Mouse (Mus musculus) spleen, postnatal 10 days (tissue): ENCODE results near the gene Ephx4.

ENCODE experiments used
- DNase-seq, 2 experiments: peaks; one replicate each; pipeline ENCODE4 v3.0.0; 2021 to 2022; ENCODE audit warnings: low spot score in 2 of 2

Gene Ephx4

DNA sequence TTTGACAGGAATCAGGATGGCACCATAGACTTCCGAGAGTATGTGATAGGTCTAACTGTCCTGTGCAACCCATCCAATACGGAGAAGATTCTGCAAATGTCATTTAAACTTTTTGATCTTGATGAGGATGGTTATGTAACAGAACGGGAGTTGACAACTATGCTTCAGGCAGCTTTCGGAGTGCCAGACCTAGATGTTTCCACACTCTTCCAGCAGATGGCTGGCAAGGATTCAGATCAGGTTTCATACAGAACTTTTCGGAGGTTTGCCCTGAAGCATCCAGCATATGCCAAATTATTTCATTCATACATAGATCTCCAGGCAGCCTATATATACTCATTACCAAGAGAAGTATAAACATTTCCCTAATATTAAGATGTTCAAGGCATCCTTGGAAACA is 31.5 kb downstream of the Ephx4 start:
- no peak for DNase-seq

DNA sequence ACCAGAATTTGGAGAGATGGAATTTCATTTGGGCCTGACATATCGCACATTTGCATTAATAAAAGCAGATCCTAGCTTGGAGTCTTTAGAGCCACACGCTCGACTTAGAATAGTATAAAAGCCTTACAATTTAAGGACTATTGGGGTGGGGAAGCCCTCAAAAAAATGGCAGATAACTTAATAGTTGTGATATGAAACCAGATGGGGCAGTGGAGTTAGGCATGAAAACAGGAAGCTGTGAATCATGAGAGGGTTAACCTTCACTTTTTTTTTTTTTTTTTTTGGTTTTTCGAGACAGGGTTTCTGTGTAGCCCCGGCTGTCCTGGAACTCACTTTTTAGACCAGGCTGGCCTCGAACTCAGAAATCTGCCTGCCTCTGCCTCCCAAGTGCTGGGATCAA is 33.6 kb downstream of the Ephx4 start:
- DNase-seq, result no peak

DNA sequence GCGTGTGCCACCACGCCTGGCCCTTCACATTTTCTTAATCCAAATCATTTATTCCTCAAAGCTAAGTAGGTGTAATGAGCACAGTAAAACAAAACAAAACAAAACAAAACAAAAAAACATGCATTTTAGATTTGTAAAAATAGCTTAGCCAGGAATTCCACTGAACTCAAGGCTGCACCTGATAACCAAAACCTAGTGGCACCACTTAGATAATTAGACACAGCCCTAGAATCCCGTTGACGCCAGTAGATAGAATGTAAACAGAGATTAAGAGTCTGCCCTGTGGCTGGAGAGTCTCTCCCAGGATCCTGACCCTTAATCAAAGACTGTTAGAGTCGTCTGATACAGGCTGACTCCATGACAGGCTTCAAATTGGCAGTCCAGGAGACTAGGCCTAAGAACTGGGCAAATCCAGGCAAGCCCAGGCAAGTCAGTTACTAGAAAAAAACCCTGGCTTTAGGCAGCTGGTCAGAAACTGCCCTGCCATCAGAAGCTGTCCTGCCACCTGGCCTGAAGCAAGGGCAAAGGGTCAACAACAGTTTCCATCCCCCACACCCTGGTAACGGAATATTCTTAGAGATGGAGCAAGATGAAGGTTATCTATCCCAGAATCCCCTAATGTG is 34.2 kb downstream of the Ephx4 start:
- DNase-seq, result peak in 1 of 2 experiments; percentile 35

DNA sequence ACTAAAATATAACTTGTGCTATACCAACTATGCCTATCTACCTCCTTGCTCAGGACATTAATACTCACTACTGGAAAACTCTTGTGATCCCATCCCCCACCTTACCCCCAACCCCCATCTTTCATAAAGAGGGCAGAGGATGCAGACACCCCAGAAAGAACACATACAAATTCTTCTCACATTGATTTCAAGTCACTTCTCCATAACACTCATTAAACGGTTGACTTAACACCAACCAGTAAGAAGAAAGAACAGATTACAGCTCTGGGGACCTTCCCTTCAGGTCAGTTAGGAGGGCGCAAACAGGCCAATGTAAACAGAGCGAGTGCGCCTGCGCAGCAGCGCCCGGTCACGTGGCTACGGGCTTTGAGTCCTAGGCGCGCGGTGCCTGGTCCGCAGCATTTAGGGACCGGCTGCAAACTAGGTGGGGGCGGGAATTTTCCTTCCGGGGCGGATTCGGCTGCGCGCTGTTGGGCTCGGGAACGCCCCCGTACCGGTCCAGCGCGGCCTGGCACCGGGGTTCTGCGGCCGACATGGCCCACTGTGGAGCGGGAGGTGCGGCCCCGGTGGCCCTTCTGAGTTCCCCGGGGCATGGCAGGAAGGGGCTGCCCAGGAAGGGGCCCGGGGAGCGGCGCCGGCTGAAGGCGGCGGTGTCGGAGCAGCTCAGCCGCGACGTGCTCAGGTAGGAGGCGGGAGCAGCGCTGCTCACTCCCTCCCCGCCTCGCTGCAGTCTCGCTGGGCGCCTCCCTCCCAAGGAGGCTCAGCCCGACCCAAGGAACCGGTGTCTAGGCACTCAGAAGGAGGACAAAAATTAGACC is 35.1 kb downstream of the Ephx4 start, which contains the start of gene Btbd8:
Btbd8 (plus strand) TSS at position 534 of the 818 bp plus-strand sequence.
- peak; percentile 97 to 98 for DNase-seq

DNA sequence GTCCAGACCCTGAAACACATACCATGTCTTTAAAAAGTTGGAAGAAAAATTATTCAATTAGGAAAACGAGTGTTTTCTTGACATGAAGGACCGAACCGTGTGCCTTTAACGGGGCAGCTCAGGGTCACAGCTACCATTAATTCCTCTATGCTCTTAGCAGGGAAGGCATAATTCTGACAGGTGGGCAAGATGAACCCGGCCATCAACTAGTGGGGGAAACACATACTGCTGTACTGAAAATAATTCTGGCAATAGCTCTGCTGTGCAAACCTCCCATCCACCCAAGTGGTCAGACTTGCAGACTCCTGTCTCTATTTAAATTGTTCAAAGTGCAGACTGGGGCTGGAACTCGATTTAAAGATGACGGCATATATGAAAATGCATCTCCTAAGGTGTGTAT is 35.8 kb downstream of the Ephx4 start:
- no peak for DNase-seq

DNA sequence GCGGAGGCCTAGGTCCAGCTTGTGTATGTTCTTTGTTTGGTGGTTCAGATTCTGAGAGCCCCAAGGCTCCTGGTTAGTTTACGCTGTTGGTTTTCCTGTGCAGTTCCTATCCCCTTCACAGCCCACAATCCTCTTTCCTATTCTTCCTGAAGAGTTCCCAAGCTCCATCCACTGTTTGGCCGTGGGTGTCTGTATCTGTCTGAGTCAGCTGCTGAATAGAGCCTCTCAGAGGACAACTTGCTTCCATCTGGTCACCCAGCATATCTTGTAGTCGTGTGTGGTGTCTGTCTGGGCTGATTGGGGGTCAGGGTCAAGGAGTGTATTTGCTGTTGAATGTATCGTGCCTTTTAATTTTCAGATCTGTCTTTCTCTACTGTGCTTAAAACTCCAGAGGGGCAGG is 39.3 kb downstream of the Ephx4 start:
- no peak for DNase-seq

DNA sequence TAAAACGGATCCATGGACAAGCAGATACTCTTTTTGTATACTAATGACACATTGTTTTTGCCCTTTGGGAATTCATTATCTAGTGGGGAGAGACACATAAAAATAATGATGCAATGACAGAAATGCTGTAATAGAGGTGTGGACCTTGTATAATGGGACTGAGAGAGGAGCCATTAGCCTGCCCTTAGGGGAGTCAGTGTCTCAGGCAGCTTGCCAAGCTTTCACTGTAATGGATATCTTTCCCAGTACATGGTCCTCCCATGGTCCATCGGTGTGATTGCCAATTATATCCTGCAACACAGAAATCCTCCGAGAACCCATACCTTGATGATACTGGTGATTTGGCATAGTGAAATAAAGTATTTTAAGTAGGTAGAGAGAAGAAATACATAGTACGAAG is 41.7 kb downstream of the Ephx4 start:
- no peak for DNase-seq

DNA sequence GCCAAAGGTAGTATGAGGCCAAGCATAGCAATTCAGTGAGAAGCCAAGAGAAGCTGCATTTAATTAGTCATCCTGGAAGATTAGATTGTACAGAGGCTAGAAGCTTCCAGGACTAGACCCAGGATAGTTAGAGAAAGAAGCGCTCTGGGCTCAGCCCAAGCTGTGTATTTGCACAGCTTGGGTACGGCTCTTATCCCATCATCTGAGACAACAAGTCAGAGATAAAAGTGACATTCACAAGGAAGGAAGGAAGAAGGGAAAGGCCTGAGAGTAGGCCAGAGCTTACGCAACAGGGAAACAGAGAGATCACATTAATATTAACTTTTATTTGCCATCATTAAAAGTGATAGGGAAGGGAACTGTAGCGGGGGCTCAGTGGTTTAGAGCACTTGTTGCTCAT is 45.4 kb downstream of the Ephx4 start:
- no peak for DNase-seq

DNA sequence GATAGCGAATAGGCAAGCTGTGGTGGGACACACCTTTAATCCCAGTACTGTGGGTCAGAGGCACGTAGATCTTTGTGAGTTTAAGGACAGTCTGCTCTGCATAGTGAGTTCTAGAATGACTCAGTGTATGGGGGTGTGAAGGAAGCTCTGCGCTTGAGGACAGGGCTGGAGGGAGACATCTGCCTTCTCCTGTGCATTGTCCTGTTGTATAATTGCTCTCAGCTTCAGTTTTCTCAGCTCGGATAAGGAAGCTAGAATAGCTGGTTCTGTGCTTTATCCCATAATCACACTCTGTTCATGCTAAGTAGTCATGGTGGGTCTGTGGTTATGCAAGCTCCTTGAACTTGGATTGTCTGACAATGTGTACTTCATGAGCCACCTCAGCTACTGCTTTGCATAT is 46.2 kb downstream of the Ephx4 start:
- no peak for DNase-seq

DNA sequence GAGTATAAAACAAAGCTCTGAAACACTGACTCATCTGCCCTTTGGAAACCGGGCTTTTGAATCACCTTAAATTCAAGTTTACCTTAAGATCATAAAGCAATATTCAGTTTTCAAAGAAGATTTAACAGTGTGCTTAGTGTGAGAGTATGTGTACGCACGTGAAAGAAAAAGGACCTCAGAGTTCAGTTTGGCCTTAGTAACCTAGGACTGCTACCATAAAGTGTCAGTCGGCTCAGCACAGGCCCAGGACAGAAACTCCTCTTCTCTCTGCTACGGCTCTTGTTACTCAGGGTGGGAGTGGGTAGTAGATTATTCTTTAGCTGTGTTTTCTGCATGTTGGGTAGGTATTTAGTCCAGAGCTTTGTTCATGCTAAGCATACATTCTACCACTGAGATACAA is 47.1 kb downstream of the Ephx4 start:
- no peak for DNase-seq

DNA sequence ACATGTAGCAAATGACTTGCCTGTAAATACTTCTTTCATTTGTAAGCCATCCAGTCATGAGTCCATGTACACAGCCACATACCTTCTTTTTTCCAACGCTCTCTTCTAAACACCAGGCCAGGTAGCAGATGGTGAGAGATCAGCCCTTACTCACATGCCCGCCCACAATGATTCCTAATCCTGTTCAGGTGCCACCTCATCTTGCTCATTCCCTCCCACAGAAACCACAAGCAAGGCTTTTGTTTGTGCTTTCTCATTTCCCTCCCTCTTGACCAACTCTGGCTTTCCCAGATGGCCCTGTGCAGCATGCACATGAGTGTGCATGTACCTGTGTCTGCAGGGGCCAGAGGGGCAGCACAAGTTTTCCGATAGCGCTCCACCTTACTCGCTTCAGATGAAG is 47.8 kb downstream of the Ephx4 start:
- DNase-seq, result no peak

DNA sequence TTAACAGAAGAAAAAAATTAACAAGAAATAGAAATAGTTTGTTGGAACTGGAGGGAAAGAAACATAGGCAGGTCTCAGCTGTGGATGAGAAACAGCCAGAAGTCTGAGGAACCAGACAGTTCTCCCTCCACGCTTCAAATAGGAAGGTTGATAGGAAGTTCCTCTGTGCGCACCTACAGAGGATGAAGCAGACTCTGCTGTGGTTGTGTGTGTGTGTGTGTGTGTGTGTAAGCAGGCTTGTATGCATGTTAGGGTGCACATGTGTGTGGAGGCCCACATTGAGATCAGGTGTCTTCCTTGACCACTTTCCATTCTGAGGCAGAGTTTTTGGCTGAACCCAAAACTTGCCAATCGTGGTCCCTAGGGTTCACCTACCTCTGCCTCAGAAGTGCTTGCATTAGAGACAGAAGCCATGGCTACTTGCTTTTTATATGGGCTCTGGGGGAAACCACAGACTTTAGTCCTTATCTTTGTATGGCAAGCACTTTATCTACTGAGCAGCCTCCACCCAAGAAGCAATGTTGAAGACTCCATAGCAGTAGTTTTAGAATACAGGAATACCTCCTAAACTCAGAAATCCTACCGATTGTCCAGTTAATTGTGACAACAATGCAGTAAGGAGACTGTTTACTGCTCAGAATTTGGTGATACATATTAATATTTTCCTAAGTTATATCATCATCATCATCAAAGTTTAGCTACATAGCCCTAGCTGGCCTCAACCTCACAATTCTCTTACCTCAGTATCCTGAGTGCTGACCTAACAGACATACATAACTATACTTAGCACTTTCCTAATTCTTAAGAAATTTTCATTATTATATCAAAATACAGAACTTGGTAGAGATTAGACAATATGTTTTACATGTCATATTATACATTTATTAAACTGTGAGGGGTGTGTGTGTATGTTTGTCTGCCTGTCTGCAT is 59.9 kb downstream of the Ephx4 start:
- DNase-seq, result no peak

DNA sequence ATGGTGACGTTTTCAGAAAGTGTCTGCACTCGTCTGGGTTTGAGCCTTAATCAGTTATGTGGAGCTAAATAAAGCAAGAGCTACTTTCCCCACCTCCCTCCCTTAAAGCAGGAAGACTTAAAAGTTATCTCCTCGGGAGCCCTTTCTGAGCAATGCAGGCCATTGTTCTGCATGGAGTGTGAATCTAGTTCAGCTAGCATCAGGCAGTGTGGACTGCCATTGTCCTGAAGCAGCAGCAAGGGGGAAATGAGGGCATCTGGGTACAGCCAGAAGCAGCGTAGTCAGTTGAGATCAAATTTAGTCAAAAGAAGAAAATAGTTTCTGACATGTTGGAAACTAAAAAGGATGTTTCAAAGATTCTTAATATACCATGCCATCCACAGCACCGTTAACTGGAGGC is 64.0 kb downstream of the Ephx4 start:
- DNase-seq, result no peak

DNA sequence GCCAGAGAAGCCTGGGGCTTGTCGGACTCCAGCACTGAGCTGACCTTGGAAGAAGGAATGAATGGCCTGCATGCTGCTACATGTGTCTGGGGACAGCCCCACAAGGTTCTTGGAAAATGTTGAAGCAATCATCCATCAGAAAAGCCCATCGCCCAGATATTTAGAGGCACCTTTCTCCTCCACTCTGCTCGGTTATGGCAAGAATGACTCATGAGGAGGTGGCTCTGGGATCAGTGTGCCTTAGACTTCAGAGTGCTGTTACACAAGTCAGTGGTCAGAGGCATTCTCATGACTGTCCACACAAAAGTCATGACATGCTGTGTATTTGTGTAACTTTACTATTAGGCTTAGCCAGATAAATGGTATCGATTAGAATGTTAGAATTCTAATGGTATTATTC is 64.6 kb downstream of the Ephx4 start:
- no peak for DNase-seq

DNA sequence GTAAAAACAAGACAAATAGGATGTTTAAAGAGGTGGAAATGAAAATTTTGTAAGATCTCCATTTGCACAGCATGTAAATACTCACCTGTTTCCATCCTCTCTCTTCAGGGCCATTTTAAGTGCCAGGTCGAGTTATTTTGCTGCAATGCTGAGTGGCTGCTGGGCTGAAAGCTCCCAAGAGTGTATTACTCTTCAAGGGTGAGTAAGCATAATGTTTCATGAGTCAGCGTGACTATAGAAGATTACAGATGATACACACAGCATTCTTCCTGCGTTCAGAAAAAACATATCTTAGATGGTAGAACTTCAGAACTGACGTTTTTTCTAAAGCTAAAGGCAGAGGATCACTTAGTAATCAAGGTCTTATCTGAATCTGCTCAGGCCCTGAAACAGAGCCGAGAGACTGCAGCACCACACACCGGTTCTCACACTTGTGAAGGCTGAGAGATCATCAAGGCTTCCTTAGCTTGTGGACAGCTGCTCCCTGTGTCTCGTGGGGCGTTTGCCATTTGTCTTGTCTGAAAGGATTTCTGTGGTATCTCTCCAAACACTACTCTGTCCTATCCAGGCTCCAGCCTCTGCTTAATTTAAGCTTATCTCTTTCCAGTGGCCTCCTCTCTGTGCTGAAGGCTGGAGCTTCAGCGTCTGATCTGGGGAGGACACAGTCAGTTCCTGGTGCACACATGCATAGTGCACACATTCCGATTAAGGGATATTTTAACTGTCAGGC is 68.2 kb downstream of the Ephx4 start:
- DNase-seq, result peak; percentile 26 to 35
